Mouse (Mus musculus): ENCODE results near the gene St3gal2.

- TF ChIP-seq POLR2A (IDR thresholded peaks at IDR 0.05; ENCODE audit: low read depth, low read length) (no peak), CTCF (IDR thresholded peaks at IDR 0.05; ENCODE audit: extremely low read depth, insufficient read length, insufficient replicate concordance, low read depth, low read length) (no peak)
Measured at GRCm38 (mm10) chr8:110987805-110988744, 68.4 kb downstream of the St3gal2 start.

Measured in small intestine, adult 2 months (tissue).